Mouse (Mus musculus) stomach, postnatal 0 days (tissue): ENCODE data around the gene Arf3. TPM values are rescaled to one million over a fixed set of nuclear protein-coding genes. Genes with fewer than 3 reads are reported as not detected.
A peak's percentile ranks its signal among the peaks of the same experiment; 100 is the strongest.

ENCODE experiments used
- ATAC-seq: fragments of 200-750 bp; cut with Nextera tagmentation; 2 replicates; pipeline ENCODE4 v1.8.0; 2017; ENCODE audit not compliant: low FRiP score, low TSS enrichment
- DNase-seq: peaks from one replicate; pipeline ENCODE4 v3.0.0-alpha.2; 2016; ENCODE audit warnings: low spot score
- H3K27ac ChIP-seq: fragments of 300-500 bp; sonication (generic); replicated peaks from 2 replicates; pipeline ENCODE4 v1.5.1; 2014; ENCODE audit warnings: mild to moderate bottlenecking, control low read depth
- H3K27me3 ChIP-seq: fragments of 300-500 bp; sonication (generic); 2 replicates; pipeline ENCODE4 v1.6.1; 2014; ENCODE audit warnings: low read length; ENCODE audit not compliant: control insufficient read depth, insufficient read depth
- H3K36me3 ChIP-seq: fragments of 300-500 bp; sonication (generic); 2 replicates; pipeline ENCODE4 v1.6.1; 2014; ENCODE audit warnings: low read length, mixed read lengths; ENCODE audit not compliant: control insufficient read depth, insufficient read depth
- H3K4me1 ChIP-seq: fragments of 300-500 bp; sonication (generic); replicated peaks from 2 replicates; pipeline ENCODE4 v1.6.1; 2014; ENCODE audit warnings: antibody characterized with exemption; ENCODE audit not compliant: control insufficient read depth, insufficient read depth
- H3K4me2 ChIP-seq: fragments of 300-500 bp; sonication (generic); replicated peaks from 2 replicates; pipeline ENCODE4 v1.6.1; 2014; ENCODE audit warnings: low read depth, mild to moderate bottlenecking, control low read depth, moderate library complexity
- H3K4me3 ChIP-seq: fragments of 300-500 bp; sonication (generic); 2 replicates; pipeline ENCODE4 v1.5.1; 2014; ENCODE audit warnings: low read depth, low read length, control low read depth
- H3K9ac ChIP-seq: fragments of 300-500 bp; sonication (generic); 2 replicates; pipeline ENCODE4 v1.6.1; 2014; ENCODE audit warnings: mild to moderate bottlenecking, low read length, control low read depth, mixed read lengths
- H3K9me3 ChIP-seq: fragments of 300-500 bp; sonication (generic); 2 replicates; pipeline ENCODE4 v1.6.1; 2016; ENCODE audit warnings: low read length; ENCODE audit not compliant: control insufficient read depth
- CTCF ChIP-seq: IDR thresholded peaks from 2 replicates; pipeline ENCODE4 v1.5.1; 2016; ENCODE audit warnings: antibody characterized with exemption, low read depth, mild to moderate bottlenecking, moderate library complexity
- EP300 ChIP-seq: optimal IDR thresholded peaks from 2 replicates; pipeline ENCODE3; 2016; ENCODE audit warnings: antibody characterized with exemption
- WGBS: fragments of 180-500 bp; shearing (Covaris S2); extraction: QIAGEN DNeasy Blood & Tissue Kit; methylation state at CpG from one replicate; pipeline ENCODE4 v1.1.7; 2014; 5-methylcytosine and 5-hydroxymethylcytosine counted together
- polyA plus RNA-seq: library from polyadenylated mRNA; unstranded; fragments of >200 nt; fragmentation: Nextera tagmentation; extraction: Ambion mirVana; gene quantifications from 2 replicates; pipeline ENCODE4 v1.2.1, GENCODE M21; 2015

Gene Arf3
- polyA plus RNA-seq, 1 experiment from 2014 or later, result 29.5 TPM

DNA sequence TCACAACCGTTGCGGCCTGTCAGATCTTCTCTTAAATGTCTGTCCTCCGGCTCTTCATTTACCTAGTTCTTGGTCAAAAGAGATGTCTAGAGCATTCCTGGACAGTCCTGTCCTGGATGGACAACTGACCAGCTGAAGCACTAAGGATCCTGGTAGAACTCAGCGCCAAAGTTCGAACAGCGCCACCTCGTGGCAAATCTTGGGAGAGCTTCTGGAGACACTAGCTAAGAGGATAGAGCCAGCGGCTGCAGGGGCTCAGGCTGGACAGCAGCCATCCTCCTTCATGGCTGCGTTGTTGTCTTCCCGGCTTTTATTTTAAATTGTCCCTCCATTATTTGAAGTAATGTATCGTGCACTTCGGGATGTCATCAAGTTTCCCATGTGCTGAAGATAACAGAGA is 36.4 kb upstream of the Arf3 start:
- H3K4me2 ChIP-seq, result no peak overlapping the region
- no peak overlapping the region for H3K4me3 ChIP-seq
- H3K9ac ChIP-seq, result no peak overlapping the region
- H3K9me3 ChIP-seq, result no peaks in the 10 kb centered on the region
- no peaks in the 10 kb centered on the region for H3K36me3 ChIP-seq
- WGBS, result 10% methylated on average over 12 of the region's 12 CpGs
- TF ChIP-seq EP300 (no peak), CTCF (peak; percentile 87)
- peaks cover 22% of the 10 kb centered on the region for H3K27me3 ChIP-seq
- H3K27ac ChIP-seq, result no peak overlapping the region
- peak; percentile 83 for DNase-seq
- H3K4me1 ChIP-seq, result no peaks in the 10 kb centered on the region
- ATAC-seq, result no peak

- Histone ChIP-seq H3K27me3 (peaks cover 22% of the 10 kb centered on the region), H3K4me3 (no peak overlapping the region), H3K36me3 (no peaks in the 10 kb centered on the region), H3K4me1 (no peaks in the 10 kb centered on the region), H3K9ac (no peak overlapping the region), H3K4me2 (no peak overlapping the region), H3K27ac (no peak overlapping the region), H3K9me3 (no peaks in the 10 kb centered on the region)
- ATAC-seq, result no peak
- DNase-seq, result no peak
- no peak for TF ChIP-seq CTCF
- TF ChIP-seq EP300, result no peak
- 57% methylated on average over 3 of the region's 3 CpGs for WGBS
These were observed 35.9 kb upstream of the Arf3 start for GRCm38 (mm10) chr15:98798903-98799302.

DNA sequence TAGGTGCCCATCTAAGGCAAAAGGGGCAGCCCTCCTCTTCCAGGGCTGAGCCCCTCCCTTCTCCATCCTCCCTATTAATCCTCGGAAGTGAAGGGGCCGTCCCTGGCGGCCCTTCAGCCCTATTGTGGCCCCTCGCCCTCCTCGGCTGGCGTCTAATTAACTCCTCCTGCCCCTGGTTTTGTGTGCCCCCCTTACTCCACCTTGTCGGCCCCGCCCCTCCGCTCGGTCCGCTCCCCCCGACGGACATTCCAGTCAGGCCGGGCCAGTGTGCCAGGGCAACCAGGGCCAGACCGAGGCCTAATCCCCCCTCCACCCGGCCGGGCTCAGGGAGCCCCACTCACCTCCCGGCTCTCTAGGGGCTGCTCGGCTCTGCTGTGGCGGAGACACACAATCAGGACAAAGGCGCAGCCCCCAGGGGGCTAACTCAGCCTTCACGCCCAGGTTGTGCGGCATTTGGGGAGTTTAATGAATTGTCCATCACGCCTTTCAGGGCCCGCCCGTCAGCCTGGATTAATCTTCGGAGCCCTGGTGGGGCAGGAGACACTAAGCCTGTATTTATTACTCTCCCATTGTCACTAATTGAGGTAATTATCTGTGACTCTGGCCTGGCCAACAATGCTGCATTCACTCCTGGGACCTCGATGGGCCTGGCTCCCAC is 35.0 kb upstream of the Arf3 start:
- ATAC-seq, result no peak
- Histone ChIP-seq H3K36me3 (no peaks in the 10 kb centered on the region), H3K27ac (no peak overlapping the region), H3K27me3 (peaks cover 25% of the 10 kb centered on the region), H3K4me2 (no peak overlapping the region), H3K9ac (no peak overlapping the region), H3K9me3 (no peaks in the 10 kb centered on the region), H3K4me3 (no peak overlapping the region), H3K4me1 (no peaks in the 10 kb centered on the region)
- no peak for TF ChIP-seq EP300
- no peak for TF ChIP-seq CTCF
- WGBS, result 13% methylated on average over 28 of the region's 28 CpGs
- no peak for DNase-seq

- TF ChIP-seq EP300, result no peak
- no peak for TF ChIP-seq CTCF
- DNase-seq, result no peak
- WGBS, result 6% methylated on average over 13 of the region's 13 CpGs
- no peaks in the 10 kb centered on the region for H3K36me3 ChIP-seq
- H3K9ac ChIP-seq, result no peak overlapping the region
- peak; percentile 49; the same call in 1 of the 2 replicates for ATAC-seq
- no peak overlapping the region for H3K4me2 ChIP-seq
- H3K27me3 ChIP-seq, result peaks cover 29% of the 10 kb centered on the region
- H3K9me3 ChIP-seq, result no peaks in the 10 kb centered on the region
- no peaks in the 10 kb centered on the region for H3K4me1 ChIP-seq
- H3K4me3 ChIP-seq, result no peak overlapping the region
- H3K27ac ChIP-seq, result no peak overlapping the region
These were observed 34.0 kb upstream of the Arf3 start for GRCm38 (mm10) chr15:98796803-98797595.

DNA sequence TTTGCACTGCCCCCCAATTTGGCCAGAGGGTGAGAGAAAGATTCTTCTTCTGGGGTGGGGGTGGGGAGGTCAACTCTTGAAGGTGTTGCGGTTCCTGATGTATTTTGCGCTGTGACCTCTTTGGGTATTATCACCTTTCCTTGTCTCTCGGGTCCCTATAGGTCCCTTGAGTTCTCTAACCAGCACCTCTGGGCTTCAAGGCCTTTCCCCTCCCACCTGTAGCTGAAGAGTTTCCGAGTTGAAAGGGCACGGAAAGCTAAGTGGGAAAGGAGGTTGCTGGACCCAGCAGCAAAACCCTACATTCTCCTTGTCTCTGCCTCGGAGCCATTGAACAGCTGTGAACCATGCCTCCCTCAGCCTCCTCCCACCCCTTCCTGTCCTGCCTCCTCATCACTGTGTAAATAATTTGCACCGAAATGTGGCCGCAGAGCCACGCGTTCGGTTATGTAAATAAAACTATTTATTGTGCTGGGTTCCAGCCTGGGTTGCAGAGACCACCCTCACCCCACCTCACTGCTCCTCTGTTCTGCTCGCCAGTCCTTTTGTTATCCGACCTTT is 30.2 kb upstream of the Arf3 start:
- no peak overlapping the region for H3K27ac ChIP-seq
- TF ChIP-seq EP300, result no peak
- no peak for TF ChIP-seq CTCF
- no peak overlapping the region for H3K9ac ChIP-seq
- DNase-seq (no peak), ATAC-seq (no peak)
- no peaks in the 10 kb centered on the region for H3K4me1 ChIP-seq
- no peak overlapping the region; the same call in 1 of the 2 replicates for H3K4me2 ChIP-seq
- H3K9me3 ChIP-seq, result no peaks in the 10 kb centered on the region
- H3K4me3 ChIP-seq, result peak overlapping the region; percentile 30
- H3K36me3 ChIP-seq, result no peaks in the 10 kb centered on the region
- 4% methylated on average over 13 of the region's 13 CpGs for WGBS
- H3K27me3 ChIP-seq, result peaks cover 39% of the 10 kb centered on the region
